Comparison of ENCODE assay signal across 15 mouse cellular contexts in genomic region chr4:129924694-129925093, GRCm38 (mm10). TPM values are rescaled to one million over a fixed set of nuclear protein-coding genes. Genes with fewer than 3 reads are reported as not detected.
A peak's percentile ranks its signal among the peaks of the same experiment; 100 is the strongest.
DNase-seq lines count a peak whose midpoint lies in the region; ATAC-seq and TF ChIP-seq lines count a peak whose summit lies in the region.
"Had no signal": no experiment of that assay in that cellular context is flagged by ENCODE, and none has a peak within 500 bp of the region (broad histone marks: within the 10 kb centered on the region; RNA-seq: fewer than 3 reads in every experiment).

No protein-coding gene starts in this region.

- no peak overlapping the region for H3K4me3 ChIP-seq in heart, embryonic 12.5 days
- H3K4me3 ChIP-seq in megakaryocyte, embryonic 14.5 days (replicated peaks) = peak overlapping the region; percentile 62
- no peak overlapping the region for H3K4me3 ChIP-seq in stomach, postnatal 0 days (ENCODE audit: low read depth, low read length)
- H3K4me3 ChIP-seq: layer of hippocampus, adult 2 months; limb, embryonic 15.5 days had no signal

- no peak for TF ChIP-seq EP300 in stomach, postnatal 0 days (optimal IDR thresholded peaks at IDR 0.05)

- no peak overlapping the region; the same call in 1 of the 2 replicates for H3K27ac ChIP-seq in heart, embryonic 12.5 days (ENCODE audit: poor library complexity, severe bottlenecking)
- H3K27ac ChIP-seq in stomach, postnatal 0 days (replicated peaks) = no peak overlapping the region
- H3K27ac ChIP-seq: layer of hippocampus, adult 2 months; limb, embryonic 15.5 days had no signal

- H3K9me3 ChIP-seq in heart, embryonic 12.5 days (replicated peaks) = no peaks in the 10 kb centered on the region
- H3K9me3 ChIP-seq in megakaryocyte, embryonic 14.5 days = no peaks in the 10 kb centered on the region
- no peaks in the 10 kb centered on the region for H3K9me3 ChIP-seq in stomach, postnatal 0 days (ENCODE audit: control insufficient read depth, low read length)
- H3K9me3 ChIP-seq: limb, embryonic 15.5 days had no signal

- H3K27me3 ChIP-seq in heart, embryonic 12.5 days (replicated peaks) = no peaks in the 10 kb centered on the region
- peaks cover 32% of the 10 kb centered on the region for H3K27me3 ChIP-seq in megakaryocyte, embryonic 14.5 days (replicated peaks)
- H3K27me3 ChIP-seq in stomach, postnatal 0 days (ENCODE audit: control insufficient read depth, insufficient read depth, low read length) = no peaks in the 10 kb centered on the region
- H3K27me3 ChIP-seq: limb, embryonic 15.5 days had no signal

- peaks cover 56% of the 10 kb centered on the region for H3K4me1 ChIP-seq in heart, embryonic 12.5 days (replicated peaks)
- peaks cover 37% of the 10 kb centered on the region for H3K4me1 ChIP-seq in megakaryocyte, embryonic 14.5 days
- H3K4me1 ChIP-seq in stomach, postnatal 0 days (replicated peaks; ENCODE audit: control insufficient read depth, insufficient read depth) = no peaks in the 10 kb centered on the region

- no peak for TF ChIP-seq CTCF in stomach, postnatal 0 days (IDR thresholded peaks at IDR 0.05; ENCODE audit: low read depth)

- no peak for ATAC-seq in heart, embryonic 12.5 days (ENCODE audit: insufficient number of reproducible peaks, low FRiP score)
- no peak for ATAC-seq in stomach, postnatal 0 days (ENCODE audit: low FRiP score, low TSS enrichment)

- DNase-seq in heart, postnatal 4 days = peak; percentile 43
- DNase-seq in B cell, adult 2 months = peak; percentile 48 to 57
- peak; percentile 63 for DNase-seq in adrenal gland, postnatal 10 days
- DNase-seq in urinary bladder, adult 2 months (ENCODE audit: low spot score) = no peak
- DNase-seq in stomach, postnatal 0 days (ENCODE audit: low spot score) = no peak
- DNase-seq: cerebellum, adult 9-11 months; kidney, adult 9 months; retina, postnatal 1 day; thymus, postnatal 25 days had no signal

- no peaks in the 10 kb centered on the region for H3K36me3 ChIP-seq in heart, embryonic 12.5 days
- no peaks in the 10 kb centered on the region for H3K36me3 ChIP-seq in megakaryocyte, embryonic 14.5 days (replicated peaks; ENCODE audit: low read length)
- H3K36me3 ChIP-seq in stomach, postnatal 0 days (ENCODE audit: control insufficient read depth, insufficient read depth, low read length) = no peaks in the 10 kb centered on the region
- H3K36me3 ChIP-seq: limb, embryonic 15.5 days had no signal

- no peak overlapping the region for H3K9ac ChIP-seq in heart, embryonic 12.5 days
- no peak overlapping the region for H3K9ac ChIP-seq in stomach, postnatal 0 days (ENCODE audit: low read length)
- H3K9ac ChIP-seq: limb, embryonic 15.5 days had no signal

- no peak overlapping the region for H3K4me2 ChIP-seq in heart, embryonic 12.5 days
- H3K4me2 ChIP-seq in stomach, postnatal 0 days (replicated peaks; ENCODE audit: low read depth) = no peak overlapping the region
- H3K4me2 ChIP-seq: limb, embryonic 15.5 days had no signal

- 59% methylated on average over 6 of the region's 6 CpGs for WGBS in heart, embryonic 12.5 days
- WGBS in stomach, postnatal 0 days = 50% methylated on average over 6 of the region's 6 CpGs

RNA-seq across cellular contexts. Expression of gene Spocd1, which starts 4.4 kb away (rescaled TPM):
- total RNA-seq in heart, postnatal 4 days (2021) = under 1 TPM in 1 of 2 experiments, not detected in 1; 0.11 TPM
- 0.33 and 0.36 TPM in 2 replicates for polyA plus RNA-seq in heart, embryonic 12.5 days (2016; fragmentation: Nextera tagmentation; extraction: Ambion mirVana)
- under 1 TPM; 0.15 to 0.30 TPM for total RNA-seq in adrenal gland, postnatal 10 days (2021)
- 0.43 TPM in 1 of 2 replicates, not detected in the other for polyA plus RNA-seq in megakaryocyte, embryonic 14.5 days (2012; ENCODE audit: insufficient read depth, low replicate concordance)
- not detected in 2 replicates for polyA plus RNA-seq in urinary bladder, adult 2 months (2012; rRNA removed)
- not detected in 2 replicates for polyA plus RNA-seq in stomach, postnatal 0 days (2015; fragmentation: Nextera tagmentation; extraction: Ambion mirVana)
- total RNA-seq: megakaryocyte-erythroid progenitor cell, adult 5-6 weeks had no signal
- polyA plus RNA-seq: embryonic facial prominence, embryonic 11.5 days had no signal

RNA-seq across cellular contexts. Expression of gene Adgrb2, which starts 60.0 kb away (rescaled TPM):
- total RNA-seq in heart, postnatal 4 days (2021) = 1 to 10 TPM; 5.5 to 6.6 TPM
- 2.6 and 2.7 TPM in 2 replicates for polyA plus RNA-seq in heart, embryonic 12.5 days (2016; fragmentation: Nextera tagmentation; extraction: Ambion mirVana)
- total RNA-seq in adrenal gland, postnatal 10 days (2021) = 10 to 100 TPM; 13.4 to 16.4 TPM
- 2.6 and 11.0 TPM in 2 replicates for polyA plus RNA-seq in megakaryocyte, embryonic 14.5 days (2012; ENCODE audit: insufficient read depth, low replicate concordance)
- polyA plus RNA-seq in urinary bladder, adult 2 months (2012; rRNA removed) = 4.0 and 5.4 TPM in 2 replicates
- polyA plus RNA-seq in stomach, postnatal 0 days (2015; fragmentation: Nextera tagmentation; extraction: Ambion mirVana) = 0.49 and 0.83 TPM in 2 replicates

Comparison
In these comparisons a context has a peak if more than half of its experiments do, and no peak if none do; other contexts are left out.
1. DNase-seq: peak in heart, postnatal 4 days (single experiment), B cell, adult 2 months (2 of 2) and adrenal gland, postnatal 10 days (single experiment); none in urinary bladder, adult 2 months (single experiment) and stomach, postnatal 0 days (single experiment).